Mouse (Mus musculus): ENCODE data around the gene Gm47995.

Gene Gm47995

GRCm38 (mm10) chr1:151232346-151232745, 34.1 kb downstream of the Gm47995 start:
- DNase-seq (ENCODE audit: low read depth) = no peak

- DNase-seq (ENCODE audit: low read depth) = no peak
Observed at GRCm38 (mm10) chr1:151233756-151234155, 35.5 kb downstream of the Gm47995 start.

GRCm38 (mm10) chr1:151235574-151235973, 37.3 kb downstream of the Gm47995 start:
- no peak for DNase-seq (ENCODE audit: low read depth)

GRCm38 (mm10) chr1:151236141-151236930, 38.1 kb downstream of the Gm47995 start:
- DNase-seq (ENCODE audit: low read depth) = no peak

GRCm38 (mm10) chr1:151237780-151238179, 39.5 kb downstream of the Gm47995 start:
- no peak for DNase-seq (ENCODE audit: low read depth)

- DNase-seq (ENCODE audit: low read depth) = no peak
Observed at GRCm38 (mm10) chr1:151243332-151243731, 45.1 kb downstream of the Gm47995 start.

GRCm38 (mm10) chr1:151244013-151244412, 45.8 kb downstream of the Gm47995 start:
- no peak for DNase-seq (ENCODE audit: low read depth)

- no peak for DNase-seq (ENCODE audit: low read depth)
Observed at GRCm38 (mm10) chr1:151244761-151245160, 46.5 kb downstream of the Gm47995 start.

- DNase-seq (ENCODE audit: low read depth) = no peak
Observed at GRCm38 (mm10) chr1:151245165-151245564, 46.9 kb downstream of the Gm47995 start.

- no peak for DNase-seq (ENCODE audit: low read depth)
Observed at GRCm38 (mm10) chr1:151245846-151246245, 47.6 kb downstream of the Gm47995 start.

Measured in c-Kit-positive CD71-positive TER-119-negative erythroid progenitor cells, embryonic 14.5 days (primary cell).